Mouse (Mus musculus): ENCODE measurements around the gene C1qtnf12.

DNA sequence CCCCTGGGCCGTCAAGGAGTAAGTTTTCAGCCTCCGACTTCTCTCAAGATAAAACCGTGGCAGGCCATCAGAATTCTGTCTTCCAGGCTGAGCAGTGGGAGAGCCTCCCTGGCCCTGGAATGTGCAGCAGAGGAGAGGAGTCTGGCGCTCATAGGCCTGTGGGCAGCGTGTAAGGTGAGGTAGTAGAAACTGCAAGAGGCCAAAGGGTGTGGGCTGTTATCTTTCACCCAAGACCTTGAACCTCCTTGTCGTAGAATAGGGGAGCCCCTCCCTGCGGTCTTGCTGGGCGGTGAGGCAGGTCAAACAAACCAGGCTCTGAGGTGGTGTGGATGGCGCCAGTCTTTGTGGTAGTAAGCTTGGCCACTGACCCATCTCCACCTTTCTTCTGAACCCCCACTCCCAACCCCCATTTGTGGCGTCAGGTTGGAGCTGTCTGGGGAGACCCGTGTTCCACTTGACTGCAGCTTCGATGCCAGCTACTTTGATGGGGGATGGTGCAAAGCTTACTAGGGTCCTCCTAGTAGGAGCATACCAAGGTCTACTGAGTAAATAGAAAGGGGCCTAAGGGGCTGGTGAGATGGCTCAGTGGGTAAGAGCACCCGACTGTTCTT is 7.0 kb downstream of the C1qtnf12 start:
- TF ChIP-seq POLR2A (IDR thresholded peaks at IDR 0.05; ENCODE audit: extremely low read depth, insufficient read depth, low read length) (no peak), CTCF (IDR thresholded peaks at IDR 0.05; ENCODE audit: extremely low read depth, insufficient read depth, low read length) (no peak)

Measured in cortical plate, adult 2 months (tissue).